Comparison of ENCODE assay signal across 9 mouse cellular contexts in the genomic region with DNA sequence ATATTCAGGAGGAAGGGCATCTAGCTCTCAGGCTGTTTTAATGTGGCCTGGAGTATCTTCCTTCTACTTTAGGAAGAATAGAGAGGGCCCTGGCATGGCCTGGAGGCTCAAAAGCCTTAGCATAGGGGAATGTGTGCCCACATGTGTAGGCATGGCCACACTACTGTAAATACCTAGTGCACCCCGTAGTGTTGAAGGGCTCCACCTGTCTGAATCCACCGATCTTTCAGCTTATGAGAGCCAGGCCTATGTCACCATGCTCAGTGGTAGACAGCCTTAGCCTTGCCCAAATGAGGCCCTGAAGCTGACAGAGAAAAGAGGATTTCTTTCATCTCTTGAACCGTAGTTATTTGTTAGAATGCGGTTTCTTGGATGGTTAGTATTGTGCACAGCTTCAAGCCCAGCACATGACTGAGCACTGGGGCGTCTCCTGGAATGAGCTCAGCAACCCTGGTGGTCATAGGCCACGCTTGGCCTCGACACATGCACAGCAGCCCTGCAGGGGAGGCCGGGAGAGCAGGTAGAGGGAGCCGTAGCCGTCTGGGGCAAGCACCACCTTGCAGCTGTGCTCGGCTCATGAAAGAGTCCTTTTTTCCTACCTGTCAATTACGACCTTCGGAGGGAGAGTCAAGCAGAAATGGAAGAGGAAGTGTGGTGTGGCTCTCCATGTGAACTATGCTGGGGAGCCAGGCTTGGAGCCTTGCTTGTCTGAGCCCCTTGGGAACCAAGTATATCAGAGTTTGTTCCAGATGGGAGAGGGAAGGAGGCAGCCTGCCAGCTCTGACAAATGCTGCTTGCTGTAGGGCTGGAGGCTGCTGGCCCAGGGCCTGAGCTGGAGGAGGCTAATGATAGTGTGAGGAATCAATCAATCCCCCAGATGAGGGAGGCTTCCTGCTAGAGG. TPM values are rescaled to one million over a fixed set of nuclear protein-coding genes. Genes with fewer than 3 reads are reported as not detected.
DNase-seq lines count a peak whose midpoint lies in the region; ATAC-seq lines count a peak whose summit lies in the region.
"Had no signal": no experiment of that assay in that cellular context is flagged by ENCODE, and none has a peak within 500 bp of the region (broad histone marks: within the 10 kb centered on the region; RNA-seq: fewer than 3 reads in every experiment).

No protein-coding gene starts in this region.

- WGBS in embryonic facial prominence, embryonic 14.5 days: 31% methylated on average over 13 of the region's 13 CpGs
- 50% methylated on average over 13 of the region's 13 CpGs for WGBS in heart, embryonic 11.5 days (ENCODE audit: insufficient replicate concordance)
- WGBS in midbrain, embryonic 15.5 days: 55% methylated on average over 13 of the region's 13 CpGs

- H3K9ac ChIP-seq in embryonic facial prominence, embryonic 14.5 days (ENCODE audit: low read depth, low read length): 0 out of 2 replicates have a peak overlapping the region, but pooled peaks have one; percentile 23
- H3K9ac ChIP-seq in heart, embryonic 11.5 days (ENCODE audit: low read depth, low read length): peak overlapping the region; percentile 10; the same call in 1 of the 2 replicates
- H3K9ac ChIP-seq in midbrain, embryonic 15.5 days: no peak overlapping the region

- no peaks in the 10 kb centered on the region for H3K27me3 ChIP-seq in embryonic facial prominence, embryonic 14.5 days (replicated peaks; ENCODE audit: control insufficient read depth, insufficient read depth, low read length)
- H3K27me3 ChIP-seq in heart, embryonic 11.5 days (ENCODE audit: control insufficient read depth, insufficient read depth, low read length): peaks cover 9% of the 10 kb centered on the region
- no peaks in the 10 kb centered on the region for H3K27me3 ChIP-seq in midbrain, embryonic 15.5 days (replicated peaks)

- ATAC-seq in embryonic facial prominence, embryonic 14.5 days (ENCODE audit: low read depth): peak; percentile 80
- ATAC-seq in heart, embryonic 11.5 days (replicated peaks; ENCODE audit: insufficient number of reproducible peaks, low FRiP score, low TSS enrichment): peak; percentile 53
- peak; percentile 69 for ATAC-seq in midbrain, embryonic 15.5 days (replicated peaks)

- DNase-seq in embryo, embryonic 10 days (ENCODE audit: low spot score): peak; percentile 64
- DNase-seq in embryo, embryonic 10.5 days (ENCODE audit: low spot score): no peak
- peak; percentile 92 for DNase-seq in embryonic facial prominence, embryonic 14.5 days (ENCODE audit: low spot score)
- DNase-seq in kidney, adult 9 months: peak; percentile 76
- peak; percentile 92 for DNase-seq in left cerebral cortex, postnatal 4 days
- DNase-seq in testis, postnatal 10 days (ENCODE audit: low spot score): peak; percentile 93

- peak overlapping the region; percentile 30 for H3K27ac ChIP-seq in embryonic facial prominence, embryonic 14.5 days (replicated peaks; ENCODE audit: low read depth, low read length)
- H3K27ac ChIP-seq in heart, embryonic 11.5 days (ENCODE audit: low read depth, low read length): peak overlapping the region; percentile 50; the same call in 1 of the 2 replicates
- H3K27ac ChIP-seq in midbrain, embryonic 15.5 days: 0 out of 2 replicates have a peak overlapping the region, but pooled peaks have one; percentile 32

- no peaks in the 10 kb centered on the region for H3K9me3 ChIP-seq in embryonic facial prominence, embryonic 14.5 days (ENCODE audit: control insufficient read depth, low read length)
- no peaks in the 10 kb centered on the region for H3K9me3 ChIP-seq in heart, embryonic 11.5 days (replicated peaks; ENCODE audit: control insufficient read depth, low read length)
- H3K9me3 ChIP-seq in midbrain, embryonic 15.5 days: no peaks in the 10 kb centered on the region

- intact Hi-C loops in left cerebral cortex, postnatal 4 days (cut with DNase I): no loop called here

- no peak overlapping the region for H3K4me3 ChIP-seq in embryonic facial prominence, embryonic 14.5 days (ENCODE audit: low read depth, low read length)
- no peak overlapping the region for H3K4me3 ChIP-seq in heart, embryonic 11.5 days (ENCODE audit: low read depth, low read length)
- H3K4me3 ChIP-seq in midbrain, embryonic 15.5 days: no peak overlapping the region
- H3K4me3 ChIP-seq: erythroblast, embryonic 14.5 days had no signal

- H3K4me2 ChIP-seq in embryonic facial prominence, embryonic 14.5 days (ENCODE audit: low read depth, low read length): 0 out of 2 replicates have a peak overlapping the region, but pooled peaks have one; percentile 8
- peak overlapping the region; percentile 31; the same call in 1 of the 2 replicates for H3K4me2 ChIP-seq in heart, embryonic 11.5 days
- H3K4me2 ChIP-seq in midbrain, embryonic 15.5 days: no peak overlapping the region

- H3K4me1 ChIP-seq in embryonic facial prominence, embryonic 14.5 days (ENCODE audit: control insufficient read depth, insufficient read depth, low read length): peaks cover 27% of the 10 kb centered on the region
- H3K4me1 ChIP-seq in heart, embryonic 11.5 days (ENCODE audit: control insufficient read depth, insufficient read depth, low read length): peaks cover 37% of the 10 kb centered on the region
- peaks cover 15% of the 10 kb centered on the region for H3K4me1 ChIP-seq in midbrain, embryonic 15.5 days

- H3K36me3 ChIP-seq in embryonic facial prominence, embryonic 14.5 days (ENCODE audit: control insufficient read depth, insufficient read depth, low read length): no peaks in the 10 kb centered on the region
- H3K36me3 ChIP-seq in heart, embryonic 11.5 days (ENCODE audit: control insufficient read depth, insufficient read depth, low read length): no peaks in the 10 kb centered on the region
- no peaks in the 10 kb centered on the region for H3K36me3 ChIP-seq in midbrain, embryonic 15.5 days (replicated peaks)

RNA-seq across cellular contexts. Expression of gene St6gal1, which starts 15.8 kb away (rescaled TPM):
- 20.3 and 21.0 TPM in 2 replicates for polyA plus RNA-seq in embryonic facial prominence, embryonic 14.5 days (2014; fragmentation: Nextera tagmentation; extraction: Ambion mirVana)
- 16.3 and 18.5 TPM in 2 replicates for polyA plus RNA-seq in heart, embryonic 11.5 days (2014; fragmentation: Nextera tagmentation; extraction: Ambion mirVana)
- 10 to 100 TPM; 19.1 to 23.2 TPM for total RNA-seq in left cerebral cortex, postnatal 4 days (2021)
- polyA plus RNA-seq in midbrain, embryonic 15.5 days (2015; fragmentation: Nextera tagmentation; extraction: Ambion mirVana): 27.9 and 29.4 TPM in 2 replicates
- polyA plus RNA-seq: erythroblast, embryonic 14.5 days had no signal
